Mouse (Mus musculus) stomach, postnatal 0 days (tissue): ENCODE results near the gene Ppp1r9a.

ENCODE experiments used
- CTCF ChIP-seq: IDR thresholded peaks from 2 replicates; pipeline ENCODE4 v1.5.1; 2016; ENCODE audit warnings: antibody characterized with exemption, low read depth, mild to moderate bottlenecking, moderate library complexity
- EP300 ChIP-seq: optimal IDR thresholded peaks from 2 replicates; pipeline ENCODE3; 2016; ENCODE audit warnings: antibody characterized with exemption

GRCm38 (mm10) chr6:4884316-4884715 lies 18.4 kb upstream of the Ppp1r9a start:
- no peak for TF ChIP-seq CTCF
- TF ChIP-seq EP300: no peak
